Mouse (Mus musculus): ENCODE data around the gene Ssu72.
A peak's percentile ranks its signal among the peaks of the same experiment; 100 is the strongest.
"Not testable (repeated sequence)": the region's sequence is repeated elsewhere in the genome, so short reads cannot be mapped to it uniquely, and the experiment has no call there.

The Ssu72 gene

DNA sequence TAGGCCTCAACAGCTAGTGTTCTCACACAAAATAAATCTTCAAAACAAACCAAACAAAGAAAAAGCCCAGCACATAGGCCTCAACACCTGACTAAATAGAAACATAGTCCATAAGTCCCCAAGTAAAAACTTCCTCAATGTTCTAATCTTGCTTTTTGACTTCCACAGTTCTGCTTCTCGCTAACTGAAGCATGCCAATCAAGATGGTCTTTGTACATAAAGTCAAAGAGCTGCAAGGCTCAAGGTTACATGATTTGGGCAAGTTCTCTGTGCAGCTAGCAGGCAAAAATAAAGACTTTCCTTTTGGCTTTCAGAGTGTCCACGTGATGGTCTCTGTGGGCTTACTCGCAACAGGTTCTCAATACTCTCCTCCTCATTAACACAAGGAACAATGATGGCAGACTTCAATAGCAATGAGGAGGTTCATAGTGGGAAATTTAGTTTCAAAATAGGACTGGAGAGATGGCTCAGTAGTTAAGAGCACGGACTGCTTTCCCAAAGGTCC, 1.1 kb upstream of the Ssu72 start:
- no peak for DNase-seq

DNA sequence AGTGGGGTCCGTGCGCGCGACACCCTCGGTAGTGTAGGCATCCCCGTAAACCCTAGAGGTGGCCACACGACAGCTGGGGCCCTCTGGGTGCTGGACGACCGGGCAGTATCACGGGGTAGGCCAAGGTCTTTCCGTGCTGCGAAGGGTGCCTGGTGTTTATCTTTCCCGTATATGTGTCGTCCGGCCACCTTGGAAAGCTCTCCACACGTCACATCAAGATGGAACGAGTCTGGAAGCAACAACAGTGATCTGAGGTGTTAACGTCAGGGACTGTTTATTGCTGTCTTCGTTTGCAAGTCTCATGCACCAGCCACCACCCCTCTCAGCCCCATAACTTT, 961 bp downstream of the Ssu72 start:
- DNase-seq, result no peak

DNA sequence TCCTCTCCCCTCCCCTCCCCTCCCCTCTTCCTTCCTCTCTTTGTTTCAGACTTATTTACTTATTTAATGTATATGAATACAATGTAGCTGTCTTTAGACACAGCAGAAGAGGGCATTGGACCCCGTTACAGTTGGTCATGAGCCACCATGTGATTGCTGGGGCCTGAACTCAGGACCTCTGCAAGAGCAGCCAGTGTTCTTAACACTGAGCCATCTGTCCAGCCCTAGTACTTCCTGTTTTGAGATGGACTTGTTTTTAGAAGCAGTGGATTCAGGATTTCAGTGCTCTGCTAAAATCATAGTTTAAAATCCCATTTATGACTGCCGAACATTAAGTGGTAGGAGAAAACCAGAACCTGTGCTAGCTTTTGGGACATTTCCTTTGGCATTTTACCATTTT, 4.0 kb downstream of the Ssu72 start:
- no peak for DNase-seq

DNA sequence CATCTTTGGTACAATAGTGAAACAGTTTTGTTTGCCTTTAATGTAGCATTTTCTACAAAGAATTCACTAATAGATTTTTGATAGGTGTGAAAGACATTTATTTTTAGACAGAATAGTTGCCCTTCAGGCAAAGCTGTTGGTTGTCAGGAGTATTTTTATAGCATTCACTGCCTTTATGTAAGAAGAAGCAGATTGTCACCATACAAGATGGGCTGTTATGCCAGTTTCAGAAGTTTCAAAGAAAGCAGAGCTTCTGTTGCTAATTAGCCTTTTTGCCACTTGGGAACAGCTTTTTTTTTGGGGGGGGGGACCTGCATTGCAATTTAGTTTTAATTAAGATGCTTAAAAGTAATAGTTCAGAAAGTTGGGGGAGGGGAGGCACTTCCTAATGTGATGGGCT, 4.4 kb downstream of the Ssu72 start:
- no peak for DNase-seq

DNA sequence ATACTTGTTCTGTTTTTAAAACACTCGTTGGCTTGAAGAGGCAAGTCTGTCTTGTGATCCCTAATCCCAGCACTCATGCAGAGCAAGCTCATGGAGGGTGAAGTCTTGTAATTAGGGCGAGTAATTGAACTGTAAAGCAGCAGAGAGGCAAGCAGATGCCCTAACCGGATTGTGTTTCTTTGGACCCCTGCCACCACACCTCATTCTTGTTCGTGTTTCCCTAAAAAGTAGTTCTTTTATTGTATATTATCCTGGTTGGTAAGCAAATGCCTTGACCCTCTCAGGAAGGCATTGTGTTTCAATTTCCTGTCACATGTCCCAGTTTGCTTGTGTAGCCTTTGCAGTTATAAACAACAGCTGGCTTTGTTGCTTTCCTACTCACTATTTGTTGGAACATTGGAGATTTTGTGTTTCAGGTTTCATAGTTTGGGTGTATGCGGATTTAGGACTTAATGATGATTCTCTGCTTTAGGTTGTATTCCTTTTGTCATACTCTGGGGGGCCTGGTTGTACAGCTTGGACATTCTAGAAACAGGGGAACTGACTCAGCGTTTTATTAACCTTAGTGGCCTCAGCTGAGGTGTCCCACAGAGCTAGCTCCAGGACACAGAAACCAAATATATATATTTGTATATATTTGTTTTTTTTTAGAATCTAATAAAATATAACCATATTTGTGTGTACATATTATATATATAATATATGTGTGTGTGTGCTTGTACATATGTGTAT, 6.1 kb downstream of the Ssu72 start:
- peak; percentile 11 for DNase-seq

DNA sequence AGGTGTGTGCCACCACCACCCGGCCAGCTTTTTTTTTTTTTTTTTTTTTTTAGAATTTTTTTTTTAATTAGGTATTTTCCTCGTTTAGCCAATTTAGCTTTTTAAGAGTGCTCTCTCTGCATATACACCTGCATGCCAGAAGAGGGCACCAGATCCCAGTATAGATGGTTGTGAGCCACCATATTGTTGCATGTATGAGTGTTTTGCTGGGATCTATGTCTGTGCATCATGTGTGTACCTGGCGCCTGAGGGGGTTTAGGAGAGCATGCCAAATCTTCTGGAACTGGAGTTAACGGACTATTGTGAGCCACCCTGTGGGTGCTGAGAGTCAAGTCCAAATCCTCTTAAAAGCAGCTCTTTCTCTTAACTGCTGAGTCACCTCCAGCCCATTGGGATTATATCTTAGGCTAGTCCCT, 17.1 kb downstream of the Ssu72 start:
- DNase-seq, result peak; percentile 19

DNA sequence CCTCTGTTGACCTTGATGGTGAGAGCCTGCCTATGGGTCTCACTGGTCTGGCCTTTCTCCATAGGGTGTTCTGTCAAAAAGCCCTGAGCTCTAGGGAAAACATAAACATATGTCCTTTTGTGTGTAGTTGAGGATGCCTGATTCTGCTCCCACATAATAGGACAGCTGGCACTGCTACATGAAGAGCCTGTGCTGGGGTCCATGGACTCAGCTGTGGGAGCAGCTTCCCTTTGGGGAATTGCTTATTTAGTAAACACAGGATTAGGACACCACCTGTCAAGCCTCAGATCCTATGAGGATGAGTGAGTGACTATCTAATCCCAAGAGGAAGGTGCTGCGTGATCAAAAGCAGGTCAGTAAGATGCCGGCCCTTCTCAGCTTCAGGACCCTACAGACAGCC, 23.4 kb downstream of the Ssu72 start:
- DNase-seq, result no peak

DNA sequence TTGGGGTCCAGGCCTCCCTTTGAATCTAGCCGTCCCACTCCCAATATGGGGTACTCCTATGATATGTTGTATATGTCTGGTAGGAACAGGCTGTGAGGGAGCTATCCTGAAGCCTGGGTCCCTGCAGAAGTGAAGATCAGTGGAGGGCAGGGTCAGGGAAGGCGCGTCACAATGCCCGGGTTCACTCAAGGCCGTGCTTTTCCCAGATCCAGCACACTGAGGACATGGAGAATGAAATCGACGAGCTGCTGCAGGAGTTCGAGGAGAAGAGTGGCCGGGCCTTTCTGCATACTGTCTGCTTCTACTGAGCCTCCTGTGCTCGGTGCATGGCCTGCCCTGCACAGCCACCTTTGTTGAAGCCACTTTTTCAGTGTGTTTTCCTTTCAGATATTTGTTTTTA, 28.7 kb downstream of the Ssu72 start:
- DNase-seq, result no peak

DNA sequence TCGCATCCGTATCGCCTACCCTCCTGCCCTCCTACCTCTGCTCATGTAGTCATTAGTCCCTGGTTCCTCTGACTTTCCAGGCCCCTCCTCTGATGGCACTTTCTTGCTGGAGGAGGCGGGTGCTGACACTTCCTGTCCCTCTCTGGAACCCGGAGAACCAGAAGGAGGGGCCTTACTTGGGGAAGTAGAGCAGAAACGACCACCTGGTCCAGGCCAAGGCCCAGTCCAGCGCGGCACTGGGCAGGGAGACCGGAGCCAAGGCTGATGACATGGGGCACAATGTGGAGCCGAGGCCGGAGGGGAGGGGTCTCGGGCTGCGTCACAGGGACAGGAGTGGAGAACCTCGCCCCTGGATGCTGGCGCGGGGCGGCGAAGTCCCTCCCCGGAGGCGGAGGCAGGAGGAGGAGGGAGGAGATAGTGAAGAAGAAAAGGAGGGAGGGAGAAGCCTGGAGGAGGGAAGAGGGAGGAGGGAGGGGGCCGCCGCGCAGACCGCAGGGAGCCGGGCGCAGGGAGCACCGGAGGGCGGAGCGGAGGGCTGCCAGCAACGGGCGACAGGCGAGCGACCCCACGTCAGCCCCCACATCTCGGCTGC, 29.8 kb downstream of the Ssu72 start, which contains the start of gene Tmem240:
TSS of gene Tmem240 (plus strand) at position 451 of the 592 bp plus-strand sequence.
- peak; percentile 86 for DNase-seq

DNA sequence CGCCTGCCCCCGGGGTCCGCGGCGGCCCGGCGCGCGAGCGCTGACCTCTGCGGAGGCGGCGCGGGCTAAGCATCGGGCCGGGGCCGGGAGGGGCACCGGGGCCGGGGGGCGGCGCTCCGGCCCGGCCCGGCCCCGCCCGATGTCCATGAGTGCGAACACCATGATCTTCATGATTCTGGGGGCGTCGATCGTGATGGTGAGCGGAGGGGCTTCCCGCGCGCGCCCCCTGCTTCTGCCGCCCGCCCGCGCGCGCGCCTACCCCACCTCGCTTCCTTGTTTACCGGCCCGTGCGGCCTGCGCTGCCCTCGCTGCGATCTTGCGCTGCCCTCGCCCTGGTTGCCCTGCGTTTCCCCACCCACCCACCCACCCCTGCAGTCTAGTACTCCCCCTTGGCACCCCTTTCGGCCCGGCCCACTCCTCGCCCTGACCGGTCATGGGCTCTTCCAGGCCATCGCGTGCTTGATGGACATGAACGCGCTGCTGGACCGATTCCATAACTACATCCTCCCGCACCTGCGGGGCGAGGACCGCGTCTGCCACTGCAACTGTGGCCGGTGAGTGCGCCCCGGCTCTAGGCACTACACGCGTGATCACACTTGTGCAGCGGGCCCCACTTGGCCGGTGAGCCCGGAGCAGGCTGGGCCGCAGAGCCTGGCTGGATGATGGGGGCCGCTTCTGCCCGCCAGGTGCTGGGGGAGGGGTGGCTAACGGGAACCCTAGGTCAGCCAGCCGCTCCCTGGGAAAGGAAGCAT, 30.5 kb downstream of the Ssu72 start:
- no peak for DNase-seq

DNA sequence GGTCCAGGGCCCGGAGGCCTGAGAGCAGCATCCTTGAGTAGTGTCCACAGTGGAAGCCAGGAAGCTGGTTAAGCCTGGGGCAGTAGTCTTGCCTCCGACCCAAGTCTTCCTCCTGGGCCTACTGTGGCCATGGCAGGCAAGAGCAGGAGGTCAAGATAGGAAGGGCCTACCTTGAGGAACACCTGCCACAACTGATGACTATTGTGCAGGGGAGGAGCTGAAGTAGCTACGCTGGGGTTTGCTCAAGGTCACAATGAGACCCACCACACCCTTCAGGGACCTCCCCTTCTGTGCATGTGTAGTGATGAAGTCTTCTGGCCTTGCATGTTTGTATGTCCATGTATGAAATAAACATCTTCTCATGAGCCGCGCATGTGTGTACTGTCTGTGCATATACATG, 31.2 kb downstream of the Ssu72 start:
- no peak for DNase-seq

DNA sequence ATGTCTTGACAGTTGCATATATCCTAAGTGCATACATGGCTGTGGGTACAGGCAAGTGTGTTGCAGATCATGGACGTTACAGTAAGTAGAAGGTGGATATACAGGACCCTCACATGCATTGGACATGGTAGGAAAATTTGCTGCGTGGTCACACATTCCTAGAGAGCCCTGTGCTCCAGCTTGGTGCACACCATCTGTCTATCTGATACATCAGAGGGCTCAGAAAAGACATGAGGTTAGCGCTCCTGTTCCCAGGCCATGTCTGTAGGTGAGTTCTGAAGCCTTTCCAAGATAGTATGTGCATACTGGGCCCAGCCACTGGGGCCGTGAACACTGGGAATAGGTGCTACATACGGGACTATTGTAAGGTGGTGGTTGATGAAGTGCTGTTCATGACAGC, 31.8 kb downstream of the Ssu72 start:
- DNase-seq, result no peak

DNA sequence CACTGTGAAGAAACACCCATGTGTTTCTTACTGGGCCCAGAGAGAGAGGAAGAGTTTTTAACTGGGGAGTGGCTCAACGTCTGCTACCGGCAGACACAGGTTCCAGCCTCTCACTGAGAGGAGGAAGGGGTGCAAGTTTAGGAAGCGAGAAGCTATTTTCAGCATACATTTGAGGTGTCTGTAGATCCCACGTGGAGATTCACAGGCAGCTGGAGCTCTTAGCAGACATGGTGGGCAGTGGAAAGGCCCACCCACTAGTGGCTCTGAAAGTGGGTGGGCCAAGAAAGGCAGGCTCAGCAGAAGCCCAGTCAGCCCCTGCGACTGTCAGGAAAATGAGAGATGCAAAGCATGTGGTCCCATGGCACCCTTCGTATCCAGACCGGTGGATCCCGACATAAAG, 33.7 kb downstream of the Ssu72 start:
- DNase-seq, result no peak

DNA sequence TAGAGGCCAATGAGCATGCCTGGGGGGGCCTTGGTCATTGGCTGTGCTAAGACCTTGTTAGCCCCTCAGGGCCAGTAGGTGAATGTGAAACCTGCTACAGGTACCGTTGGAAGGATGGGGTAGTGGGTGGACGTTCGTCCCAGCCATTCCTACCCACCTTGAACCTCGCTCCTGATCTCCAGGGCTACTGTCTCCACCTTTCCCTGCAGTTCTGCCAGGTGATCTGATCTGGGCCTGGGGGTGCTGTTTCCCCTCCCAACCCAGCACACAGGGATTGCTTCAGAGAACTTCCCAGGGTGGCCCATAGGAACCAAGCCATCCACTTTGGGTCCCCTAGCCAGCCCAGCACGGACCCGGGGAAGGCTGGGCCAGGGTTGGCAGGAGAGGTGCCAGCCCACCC, 34.6 kb downstream of the Ssu72 start:
- no peak for DNase-seq

DNA sequence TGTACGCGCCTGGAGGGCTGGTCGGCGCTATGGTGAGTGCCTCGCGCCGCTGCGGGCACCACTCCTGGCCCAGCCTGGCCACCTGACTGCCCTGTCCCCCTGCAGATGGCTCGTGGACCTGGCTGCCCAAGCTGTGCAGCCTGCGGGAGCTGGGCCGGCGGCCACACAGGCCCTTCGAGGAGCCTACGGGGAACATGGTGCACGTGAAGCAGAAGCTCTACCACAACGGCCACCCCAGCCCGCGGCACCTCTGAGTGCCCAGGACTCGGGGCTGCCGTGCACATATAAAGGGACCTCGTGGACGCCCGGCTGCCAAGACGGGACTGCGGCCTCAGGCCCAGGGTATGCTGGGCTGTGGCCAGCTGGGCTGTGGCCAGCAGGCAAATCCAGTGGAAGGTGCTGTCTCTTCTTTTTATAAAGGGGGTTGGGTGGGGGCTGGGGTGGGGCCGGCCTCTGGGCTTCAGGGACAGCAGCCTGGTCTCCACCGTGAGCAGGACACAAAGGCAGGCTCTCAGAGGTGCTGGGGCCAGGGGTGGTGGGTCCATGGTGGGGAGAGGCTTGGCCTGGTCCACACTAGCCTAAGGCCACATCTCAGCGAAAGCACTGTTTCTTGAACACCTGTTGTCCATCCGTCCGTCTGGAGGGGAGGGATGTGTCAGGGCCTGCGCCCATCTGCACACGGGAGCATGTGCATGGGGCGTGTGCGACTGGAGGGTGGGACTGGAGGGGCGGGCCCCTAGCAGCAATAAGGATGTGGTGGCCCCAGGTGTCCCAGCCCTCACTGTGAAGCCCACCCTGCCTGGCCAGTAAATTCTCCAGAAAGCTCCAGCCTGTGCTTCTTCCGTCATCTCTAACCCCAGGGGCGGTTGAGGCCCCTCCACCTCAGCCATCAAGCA, 35.4 kb downstream of the Ssu72 start:
- no peak for DNase-seq

DNA sequence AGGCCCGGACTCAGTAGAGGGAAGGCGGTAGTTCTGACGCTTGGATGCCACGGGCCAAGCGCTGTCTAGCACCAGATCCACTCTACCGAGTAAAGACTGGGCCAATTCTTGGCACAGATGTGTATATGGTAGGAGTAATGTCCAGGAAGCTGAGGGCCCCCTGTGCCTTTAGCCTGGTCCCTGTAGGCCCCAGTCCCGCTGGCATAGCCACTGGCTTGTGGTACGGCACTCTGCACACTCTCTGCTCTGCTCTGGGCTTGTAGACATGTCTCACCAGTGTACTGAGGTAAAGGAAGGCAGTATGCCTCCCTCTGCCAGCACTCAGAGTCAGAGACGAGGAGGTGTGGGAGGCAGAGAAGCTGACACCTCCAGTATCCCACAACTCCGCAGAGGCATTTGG, 36.1 kb downstream of the Ssu72 start:
- not testable (repeated sequence) for DNase-seq

DNA sequence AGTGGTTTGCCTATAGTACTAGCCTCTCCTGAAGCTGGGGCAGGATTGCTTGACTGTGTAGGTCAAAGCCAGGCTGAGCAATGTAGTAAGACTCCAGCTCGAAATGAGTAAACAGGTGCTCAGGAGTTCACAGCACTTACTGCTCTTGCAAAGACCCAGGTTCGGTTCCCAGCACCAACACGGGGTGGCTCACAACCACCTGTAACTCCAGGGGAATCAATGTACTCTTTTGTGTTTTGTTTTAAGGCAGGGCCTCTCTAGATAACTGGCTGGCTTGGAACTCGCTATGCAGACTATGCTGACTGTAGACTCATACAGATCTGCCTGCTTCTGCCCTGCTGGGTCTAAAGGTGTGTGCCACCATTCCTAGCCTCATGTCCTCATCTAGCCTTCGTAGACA, 38.1 kb downstream of the Ssu72 start:
- no peak for DNase-seq

DNA sequence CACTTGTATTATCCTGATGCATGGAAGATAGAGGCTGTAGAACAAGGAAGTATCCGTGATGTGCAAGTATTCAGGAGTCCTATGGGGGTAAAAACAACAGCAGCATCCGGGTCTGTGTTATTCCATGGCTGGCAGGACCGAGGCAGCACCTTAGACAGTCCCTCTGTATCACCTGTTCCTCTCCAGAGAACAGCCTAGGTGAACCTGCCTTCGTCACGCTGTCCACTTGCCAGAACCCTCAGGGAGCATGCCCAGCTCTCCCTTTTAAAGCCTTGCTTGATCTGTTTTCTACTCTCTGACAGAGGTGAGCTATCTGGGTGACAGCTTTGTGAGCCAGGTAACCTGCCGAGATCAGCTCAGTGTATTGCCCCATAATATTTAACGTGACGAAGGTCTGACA, 39.9 kb downstream of the Ssu72 start:
- DNase-seq, result no peak

DNA sequence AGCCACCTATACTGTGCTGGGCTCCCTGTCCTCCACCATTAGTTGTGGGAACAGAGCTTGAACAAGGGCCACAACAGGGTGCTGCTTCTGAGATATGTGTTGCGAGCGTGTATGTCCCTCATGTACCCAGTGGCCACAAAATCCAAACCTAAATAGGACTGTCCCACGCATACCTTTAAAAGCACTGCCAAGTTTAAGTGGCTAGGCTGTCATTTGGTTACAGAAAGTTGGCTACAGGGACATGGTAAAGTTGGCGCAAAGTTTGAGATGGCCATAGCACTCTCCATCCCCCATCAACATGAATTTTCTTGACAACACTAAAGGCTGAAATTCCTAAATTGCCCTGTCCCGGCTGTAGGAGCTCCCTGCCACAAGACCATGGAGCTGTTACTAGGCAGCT, 40.5 kb downstream of the Ssu72 start:
- no peak for DNase-seq

DNA sequence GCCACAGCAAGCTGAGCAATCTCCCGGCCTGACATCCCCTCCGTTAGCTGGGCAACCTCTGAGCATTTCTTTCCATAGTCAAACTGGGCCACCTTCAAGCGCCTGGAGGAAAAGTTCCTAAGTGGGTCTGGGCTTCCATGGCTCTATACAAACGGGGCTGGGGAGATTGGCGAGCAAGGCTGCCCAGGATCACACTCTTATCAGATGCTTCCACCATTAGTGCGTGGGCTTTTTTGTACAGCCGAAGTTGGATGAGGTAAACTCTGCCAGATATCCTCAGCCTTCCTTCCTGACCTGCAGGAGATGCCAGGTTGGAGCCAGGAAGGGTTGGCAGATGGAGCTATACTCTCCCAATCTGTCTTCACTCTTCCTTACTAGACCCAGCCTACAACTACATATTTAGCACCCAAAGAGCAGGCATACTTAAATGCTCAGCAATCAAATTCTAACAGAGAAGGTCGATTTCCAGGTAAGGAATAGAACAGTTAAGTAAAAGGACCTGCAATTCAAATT, 41.5 kb downstream of the Ssu72 start:
- DNase-seq, result no peak

DNA sequence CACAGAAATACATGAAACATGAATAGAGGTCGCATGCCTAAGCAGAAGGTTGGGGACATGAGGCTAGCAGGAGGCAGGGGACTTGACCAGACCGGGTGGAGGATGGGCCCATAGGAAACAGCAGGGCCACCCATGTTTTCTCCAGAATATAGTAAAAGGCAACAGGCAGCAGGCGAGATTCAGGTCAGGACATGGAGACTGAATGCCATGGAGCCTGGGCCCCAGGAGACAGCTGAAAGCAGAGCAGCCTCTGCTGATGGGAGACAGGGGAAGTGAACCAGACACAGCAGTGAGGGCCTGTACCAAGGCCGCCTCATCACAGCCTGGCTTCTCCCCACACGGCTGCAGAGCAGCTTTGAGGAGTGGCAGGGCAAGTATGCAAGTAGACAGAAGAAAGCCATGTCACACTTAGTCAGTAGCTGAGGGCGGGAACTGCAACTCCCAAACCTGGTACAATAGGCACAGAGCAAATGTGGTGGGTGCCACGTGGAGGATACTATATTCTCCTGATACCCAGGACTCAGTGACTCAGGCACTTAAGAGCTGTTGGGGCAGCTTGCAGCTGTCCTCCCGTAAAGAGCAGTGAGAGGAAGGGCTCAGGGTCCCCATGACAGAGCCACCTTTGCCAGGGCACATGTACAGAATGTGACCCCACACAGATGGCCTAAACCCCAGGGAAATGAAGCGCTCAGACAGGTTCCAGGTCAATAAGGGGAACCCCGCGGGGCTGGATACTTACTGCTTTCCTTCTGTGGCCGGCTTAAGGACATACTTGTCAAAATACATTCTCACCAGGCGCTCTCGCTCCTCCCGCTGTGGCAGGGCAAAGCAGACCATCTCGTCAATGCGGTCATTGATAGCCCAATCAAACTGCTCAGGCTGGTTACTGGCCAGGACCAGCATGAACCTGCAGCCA, 42.2 kb downstream of the Ssu72 start:
- no peak for DNase-seq

DNA sequence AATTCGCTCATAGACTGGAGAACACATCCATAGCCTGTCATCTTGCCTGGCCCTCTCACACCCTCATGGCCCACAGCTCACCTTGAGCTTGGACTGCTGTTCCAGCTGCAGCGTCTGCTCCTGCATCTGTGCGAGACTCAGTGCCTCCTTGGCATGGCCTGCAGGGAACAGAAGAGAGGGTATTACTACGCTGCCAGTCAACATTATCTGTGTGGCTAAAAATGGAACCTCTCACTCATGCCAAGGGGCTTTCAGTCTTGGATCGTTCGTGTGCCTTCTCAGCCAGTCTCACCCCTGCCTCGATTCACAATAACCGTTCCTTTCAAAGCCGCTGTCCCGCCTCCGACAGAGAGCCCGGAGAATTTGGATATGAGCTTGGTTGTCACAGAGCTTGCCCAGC, 52.4 kb downstream of the Ssu72 start:
- DNase-seq, result no peak

Measured in lung, postnatal 14 days (tissue).